Mouse (Mus musculus) forebrain, postnatal 0 days (tissue): ENCODE measurements at regions not wholly inside any gene's neighbourhood (a gene's known extent, or its start where the extent isn't known, plus 50 kb on each side); places are given as distances from the start of the nearest gene placed in this dataset.

Experiments used
- ATAC-seq: fragments of 200-750 bp; cut with Nextera tagmentation; 2 replicates; pipeline ENCODE4 v1.8.0; 2017; ENCODE audit warnings: mild to moderate bottlenecking, moderate library complexity
- DNase-seq: peaks from one replicate; pipeline ENCODE4 v3.0.0-alpha.2; 2015
- H3K27ac ChIP-seq: fragments of 300-500 bp; sonication (generic); 2 replicates; pipeline ENCODE4 v1.5.1; 2014; ENCODE audit warnings: low read depth, mild to moderate bottlenecking, antibody characterized with exemption, low read length, moderate library complexity, mixed read lengths
- H3K27me3 ChIP-seq: fragments of 300-500 bp; sonication (generic); 2 replicates; pipeline ENCODE4 v1.6.1; 2014; ENCODE audit warnings: mild to moderate bottlenecking, low read length, mixed read lengths; ENCODE audit not compliant: insufficient read depth
- H3K36me3 ChIP-seq: fragments of 300-500 bp; sonication (generic); 2 replicates; pipeline ENCODE4 v1.6.1; 2014; ENCODE audit warnings: mild to moderate bottlenecking, moderate library complexity; ENCODE audit not compliant: insufficient read depth
- H3K4me1 ChIP-seq: fragments of 300-500 bp; sonication (generic); 2 replicates; pipeline ENCODE4 v1.6.1; 2014; ENCODE audit warnings: antibody characterized with exemption; ENCODE audit not compliant: insufficient read depth
- H3K4me2 ChIP-seq: fragments of 300-500 bp; sonication (generic); 2 replicates; pipeline ENCODE4 v1.6.1; 2014; ENCODE audit warnings: low read depth, mild to moderate bottlenecking, moderate library complexity
- H3K4me3 ChIP-seq: fragments of 300-500 bp; sonication (generic); 2 replicates; pipeline ENCODE4 v1.5.1; 2014; ENCODE audit warnings: low read depth, low read length, mixed read lengths
- H3K9ac ChIP-seq: fragments of 300-500 bp; sonication (generic); 2 replicates; pipeline ENCODE4 v1.6.1; 2014; ENCODE audit warnings: mild to moderate bottlenecking
- H3K9me3 ChIP-seq: fragments of 300-500 bp; sonication (generic); 2 replicates; pipeline ENCODE4 v1.6.1; 2016; ENCODE audit warnings: low read length
- CTCF ChIP-seq: sonication (generic); IDR thresholded peaks from 2 replicates; pipeline ENCODE4 v1.5.1; 2016; ENCODE audit warnings: antibody characterized with exemption, control low read depth, low read depth
- WGBS: fragments of 180-500 bp; shearing (Covaris S2); extraction: QIAGEN DNeasy Blood & Tissue Kit; methylation state at CpG from one replicate; pipeline ENCODE4 v1.1.7; 2014; 5-methylcytosine and 5-hydroxymethylcytosine counted together

DNA sequence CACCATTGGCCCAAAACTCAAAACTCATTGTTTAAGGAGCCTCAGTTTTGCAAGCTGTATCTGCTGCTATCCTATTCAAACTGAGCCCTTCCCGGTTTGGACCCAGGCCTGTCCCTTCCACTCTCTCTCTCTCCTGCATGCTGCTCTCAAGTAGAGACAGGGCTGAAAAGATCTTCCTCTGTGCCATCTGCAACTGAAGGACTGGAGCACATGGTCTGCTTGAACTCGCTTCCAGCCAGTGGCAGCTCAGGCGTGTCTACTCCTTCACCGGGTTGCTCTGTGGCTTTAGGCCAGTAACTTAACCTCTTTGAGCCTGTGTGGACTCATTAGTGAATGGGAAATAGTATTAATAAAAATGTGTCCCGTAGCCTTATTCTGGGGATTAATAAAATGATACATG, 170.4 kb upstream of the Camk1g start:
- WGBS: 51% methylated on average over 5 of the region's 5 CpGs
- H3K9ac ChIP-seq: no peak overlapping the region
- no peak for DNase-seq
- no peak overlapping the region for H3K27ac ChIP-seq
- no peak overlapping the region for H3K4me3 ChIP-seq
- no peak for TF ChIP-seq CTCF
- H3K9me3 ChIP-seq: no peaks in the 10 kb centered on the region
- H3K27me3 ChIP-seq: no peaks in the 10 kb centered on the region
- H3K4me1 ChIP-seq: peaks cover 9% of the 10 kb centered on the region; the same call in 1 of the 2 replicates
- H3K36me3 ChIP-seq: no peaks in the 10 kb centered on the region
- H3K4me2 ChIP-seq: no peak overlapping the region
- no peak for ATAC-seq

DNA sequence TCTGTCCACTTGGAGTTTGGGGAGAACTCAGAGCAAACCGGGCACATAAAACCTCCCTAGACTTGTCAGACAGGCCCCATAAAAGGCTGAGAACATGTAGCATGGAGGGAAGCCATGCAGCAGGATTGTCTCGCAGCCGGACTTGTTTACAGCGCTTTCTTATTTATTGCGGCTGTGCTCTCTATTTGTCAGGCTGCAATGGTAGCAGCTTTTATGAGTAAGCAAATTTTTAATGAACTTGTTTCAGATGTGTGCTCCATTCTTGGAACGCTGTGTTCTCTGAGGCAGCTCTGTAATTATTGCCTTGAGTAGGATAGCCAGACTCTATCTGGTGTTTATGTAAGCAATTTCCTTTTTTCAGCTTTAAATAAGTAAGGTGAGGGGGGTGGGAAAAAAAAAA, 169.2 kb upstream of the Camk1g start:
- DNase-seq: no peak

DNA sequence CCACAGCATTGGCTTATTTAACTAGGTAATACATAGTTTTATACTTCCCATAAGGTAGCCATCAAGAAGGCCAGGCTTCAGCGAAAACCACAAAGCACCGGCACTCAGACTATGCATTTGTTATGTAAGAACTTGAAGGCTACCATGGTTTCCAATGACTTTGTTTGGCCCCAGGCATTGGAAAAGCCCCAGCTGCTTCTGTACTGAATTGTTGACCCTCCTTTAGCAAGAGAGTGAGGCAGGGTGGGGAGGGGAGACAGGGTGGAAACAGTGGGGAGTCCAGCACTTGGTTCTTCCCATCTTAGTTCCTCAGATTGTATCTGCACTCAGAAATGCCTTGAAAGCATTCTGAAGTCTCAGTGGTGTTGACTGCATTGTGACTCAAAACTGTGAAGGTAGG, 168.3 kb upstream of the Camk1g start:
- H3K27ac ChIP-seq: no peak overlapping the region
- no peak overlapping the region for H3K4me2 ChIP-seq
- 78% methylated on average over 2 of the region's 2 CpGs for WGBS
- H3K9me3 ChIP-seq: no peaks in the 10 kb centered on the region
- no peak for ATAC-seq
- no peak overlapping the region for H3K4me3 ChIP-seq
- H3K27me3 ChIP-seq: no peaks in the 10 kb centered on the region
- H3K9ac ChIP-seq: no peak overlapping the region
- DNase-seq: no peak
- peaks cover 9% of the 10 kb centered on the region; the same call in 1 of the 2 replicates for H3K4me1 ChIP-seq
- H3K36me3 ChIP-seq: no peaks in the 10 kb centered on the region
- no peak for TF ChIP-seq CTCF

More for the DNA sequence above, 169.2 kb upstream of the Camk1g start:
- H3K36me3 ChIP-seq: no peaks in the 10 kb centered on the region
- no peak for TF ChIP-seq CTCF
- H3K4me3 ChIP-seq: no peak overlapping the region
- ATAC-seq: no peak
- H3K4me2 ChIP-seq: no peak overlapping the region
- peaks cover 9% of the 10 kb centered on the region; the same call in 1 of the 2 replicates for H3K4me1 ChIP-seq
- H3K27me3 ChIP-seq: no peaks in the 10 kb centered on the region
- H3K9ac ChIP-seq: no peak overlapping the region
- H3K27ac ChIP-seq: no peak overlapping the region
- WGBS: 61% methylated on average over 6 of the region's 6 CpGs
- no peaks in the 10 kb centered on the region for H3K9me3 ChIP-seq

DNA sequence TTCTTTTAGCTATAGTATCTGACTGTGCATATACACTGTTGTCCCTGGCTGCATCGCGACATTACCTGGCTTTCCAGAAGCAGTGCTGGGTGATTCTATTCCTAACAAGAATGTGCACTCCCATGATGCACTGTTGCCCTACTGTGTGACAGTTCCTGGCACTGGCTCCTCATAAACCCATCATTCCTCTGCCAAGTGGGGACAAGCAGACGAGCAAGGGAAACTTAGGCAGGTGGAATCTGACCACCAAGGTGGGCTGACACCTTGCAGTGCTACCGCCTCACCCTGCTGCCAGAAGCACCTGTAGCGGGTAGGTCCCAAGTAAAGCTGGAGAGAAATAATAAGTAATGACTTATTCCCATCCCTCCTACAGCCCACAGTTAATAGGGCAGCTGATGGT, 167.5 kb upstream of the Camk1g start:
- H3K4me3 ChIP-seq: no peak overlapping the region
- H3K4me1 ChIP-seq: peaks cover 9% of the 10 kb centered on the region; the same call in 1 of the 2 replicates
- no peak overlapping the region for H3K27ac ChIP-seq
- 88% methylated on average over 5 of the region's 5 CpGs for WGBS
- ATAC-seq: no peak
- H3K9me3 ChIP-seq: no peaks in the 10 kb centered on the region
- no peaks in the 10 kb centered on the region for H3K27me3 ChIP-seq
- no peak overlapping the region for H3K4me2 ChIP-seq
- no peak for DNase-seq
- no peak for TF ChIP-seq CTCF
- no peak overlapping the region for H3K9ac ChIP-seq
- no peaks in the 10 kb centered on the region for H3K36me3 ChIP-seq

DNA sequence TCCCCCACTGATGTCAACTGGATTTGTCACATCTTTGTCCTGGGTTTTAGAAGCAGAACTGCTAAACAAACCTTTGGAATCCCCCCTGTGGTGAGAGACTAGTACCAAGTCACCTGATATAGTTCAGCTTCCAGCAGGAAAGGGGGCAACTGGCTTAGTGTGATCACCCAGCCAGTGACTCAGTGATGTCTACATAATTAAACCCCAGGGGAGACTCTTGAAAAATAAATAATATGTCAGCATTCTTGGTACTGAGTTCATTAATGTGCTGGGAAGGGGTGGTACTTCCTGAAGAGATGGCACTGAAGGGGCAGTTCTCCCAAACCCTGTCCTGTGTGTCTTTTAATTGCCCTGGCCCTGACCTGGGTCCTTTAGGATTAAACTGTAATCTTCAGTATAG, 166.5 kb upstream of the Camk1g start:
- no peak for TF ChIP-seq CTCF
- DNase-seq (no peak), ATAC-seq (no peak)

DNA sequence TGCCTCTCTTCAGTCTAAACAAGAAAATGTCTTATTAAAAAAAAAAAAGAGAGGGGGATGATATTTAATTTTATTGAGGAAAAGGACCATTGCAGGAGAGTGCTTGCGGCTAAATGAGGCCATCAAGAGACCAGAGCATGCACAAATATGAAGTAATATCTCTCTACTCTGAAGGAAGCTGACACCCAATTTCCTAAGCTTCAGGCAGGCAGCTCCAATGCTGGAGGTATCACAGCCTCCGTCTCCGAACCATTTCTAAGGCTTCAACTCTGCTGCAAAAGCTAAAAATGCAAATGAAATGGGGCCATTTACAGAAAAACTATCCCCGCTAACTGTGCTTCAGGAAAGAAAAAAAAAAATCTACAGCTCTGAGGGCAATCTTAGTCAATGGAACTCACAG, 164.4 kb upstream of the Camk1g start:
- Histone ChIP-seq H3K4me3 (no peak overlapping the region), H3K4me2 (no peak overlapping the region), H3K36me3 (no peaks in the 10 kb centered on the region), H3K9ac (no peak overlapping the region), H3K27ac (no peak overlapping the region), H3K4me1 (no peaks in the 10 kb centered on the region), H3K9me3 (no peaks in the 10 kb centered on the region), H3K27me3 (no peaks in the 10 kb centered on the region)
- DNase-seq (no peak), ATAC-seq (no peak)
- TF ChIP-seq CTCF: no peak
- 57% methylated on average over 4 of the region's 4 CpGs for WGBS

More for the DNA sequence above, 166.5 kb upstream of the Camk1g start:
- no peak overlapping the region for H3K9ac ChIP-seq
- no peaks in the 10 kb centered on the region for H3K27me3 ChIP-seq
- no peaks in the 10 kb centered on the region for H3K36me3 ChIP-seq
- H3K4me1 ChIP-seq: peaks cover 3% of the 10 kb centered on the region; the same call in 1 of the 2 replicates
- H3K9me3 ChIP-seq: no peaks in the 10 kb centered on the region
- no peak overlapping the region for H3K27ac ChIP-seq
- no peak overlapping the region for H3K4me2 ChIP-seq
- H3K4me3 ChIP-seq: no peak overlapping the region

DNA sequence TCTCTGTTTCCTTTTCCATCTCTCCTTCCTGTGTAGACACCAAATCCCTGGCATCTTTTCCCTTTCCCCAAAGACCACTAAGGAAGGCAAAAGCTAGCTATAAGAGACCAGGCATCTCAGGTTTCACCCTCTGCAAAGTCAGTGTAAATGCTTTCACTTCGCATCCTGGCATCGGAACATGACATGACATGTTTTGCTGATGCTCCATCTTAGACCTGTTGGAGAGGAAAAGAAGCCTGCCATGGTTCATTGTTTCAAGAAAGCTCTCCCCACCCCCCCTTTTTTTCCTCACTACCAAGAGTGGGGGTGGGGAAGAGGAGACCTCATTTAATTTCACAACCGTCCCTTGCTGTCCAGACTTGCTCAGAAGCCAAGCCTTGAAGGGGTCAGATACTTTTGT, 156.4 kb upstream of the Camk1g start:
- H3K9me3 ChIP-seq: no peaks in the 10 kb centered on the region
- H3K4me2 ChIP-seq: no peak overlapping the region
- ATAC-seq (no peak), DNase-seq (no peak)
- H3K27me3 ChIP-seq: no peaks in the 10 kb centered on the region
- TF ChIP-seq CTCF: no peak
- no peaks in the 10 kb centered on the region for H3K4me1 ChIP-seq
- H3K4me3 ChIP-seq: no peak overlapping the region
- no peak overlapping the region for H3K9ac ChIP-seq
- H3K27ac ChIP-seq: no peak overlapping the region
- WGBS: 68% methylated on average over 3 of the region's 3 CpGs
- no peaks in the 10 kb centered on the region for H3K36me3 ChIP-seq

DNA sequence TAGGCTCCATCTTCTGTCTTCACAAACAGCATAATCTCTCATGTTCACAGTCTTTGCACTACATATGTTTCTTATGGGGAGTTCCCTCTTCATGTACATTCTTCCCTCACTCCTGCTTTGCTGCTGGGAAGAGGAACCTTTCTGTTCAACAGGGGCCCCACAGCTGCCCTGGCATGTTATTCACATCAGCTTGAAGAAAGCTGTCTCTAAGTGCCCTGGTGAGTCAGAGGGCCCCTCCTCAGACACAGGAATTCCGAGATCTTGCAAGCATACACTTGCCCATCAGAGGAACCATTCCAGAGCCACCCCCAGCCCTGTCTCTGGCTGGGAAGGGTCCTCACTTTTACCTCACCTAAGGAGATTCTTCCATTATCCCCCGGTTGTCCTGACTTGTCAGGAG, 151.9 kb upstream of the Camk1g start:
- WGBS: 76% methylated on average over 2 of the region's 2 CpGs
- H3K27me3 ChIP-seq: no peaks in the 10 kb centered on the region
- H3K4me2 ChIP-seq: no peak overlapping the region
- no peak overlapping the region for H3K9ac ChIP-seq
- ATAC-seq: no peak
- no peaks in the 10 kb centered on the region for H3K36me3 ChIP-seq
- DNase-seq: no peak
- H3K4me1 ChIP-seq: no peaks in the 10 kb centered on the region
- no peaks in the 10 kb centered on the region for H3K9me3 ChIP-seq
- TF ChIP-seq CTCF: no peak
- no peak overlapping the region for H3K27ac ChIP-seq
- no peak overlapping the region for H3K4me3 ChIP-seq
